ENCODE assay signal across 19 mouse cellular contexts in the genomic region with DNA sequence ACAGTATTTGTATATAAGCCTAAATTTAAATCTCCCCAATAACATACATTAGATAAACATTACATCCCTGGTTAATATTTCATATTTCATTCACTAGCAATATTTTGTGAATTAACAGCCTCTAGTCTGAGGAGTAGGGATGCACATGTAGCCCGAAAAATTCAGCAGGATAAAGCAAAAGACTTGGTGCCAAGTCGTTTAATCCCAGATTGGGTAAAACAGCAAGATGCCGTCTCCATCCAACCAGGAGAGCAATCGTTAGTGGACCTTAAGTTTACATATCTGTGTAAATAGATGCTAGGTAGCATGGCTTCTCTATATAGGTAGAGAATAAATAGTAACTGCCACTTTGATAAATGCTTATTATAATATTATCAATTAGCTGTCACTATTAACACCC. TPM values are rescaled to one million over a fixed set of nuclear protein-coding genes. Genes with fewer than 3 reads are reported as not detected.
A peak's percentile ranks its signal among the peaks of the same experiment; 100 is the strongest.
DNase-seq lines count a peak whose midpoint lies in the region; ATAC-seq and TF ChIP-seq lines count a peak whose summit lies in the region.
"Had no signal": no experiment of that assay in that cellular context is flagged by ENCODE, and none has a peak within 500 bp of the region (broad histone marks: within the 10 kb centered on the region; RNA-seq: fewer than 3 reads in every experiment).

No protein-coding gene starts in this region.

- H3K4me1 ChIP-seq in hindbrain, postnatal 0 days (ENCODE audit: insufficient read depth, low read length), result no peaks in the 10 kb centered on the region
- H3K4me1 ChIP-seq in hindbrain, embryonic 10.5 days (replicated peaks), result no peaks in the 10 kb centered on the region
- H3K4me1 ChIP-seq: embryonic facial prominence, embryonic 10.5 days; embryonic facial prominence, embryonic 12.5 days had no signal

- H3K4me2 ChIP-seq in hindbrain, postnatal 0 days (ENCODE audit: low read depth, low read length), result no peak overlapping the region
- H3K4me2 ChIP-seq: embryonic facial prominence, embryonic 12.5 days; forebrain, embryonic 13.5 days; forebrain, embryonic 15.5 days had no signal

- H3K9me3 ChIP-seq in hindbrain, postnatal 0 days (ENCODE audit: low read length), result no peaks in the 10 kb centered on the region
- H3K9me3 ChIP-seq in hindbrain, embryonic 10.5 days, result no peaks in the 10 kb centered on the region
- H3K9me3 ChIP-seq: embryonic facial prominence, embryonic 10.5 days; embryonic facial prominence, embryonic 12.5 days; forebrain, embryonic 13.5 days; forebrain, embryonic 15.5 days had no signal

- H3K27ac ChIP-seq in hindbrain, postnatal 0 days, result no peak overlapping the region
- H3K27ac ChIP-seq in hindbrain, embryonic 10.5 days, result no peak overlapping the region
- H3K27ac ChIP-seq: embryonic facial prominence, embryonic 10.5 days; embryonic facial prominence, embryonic 12.5 days; forebrain, embryonic 13.5 days; forebrain, embryonic 15.5 days had no signal

- no peaks in the 10 kb centered on the region for H3K27me3 ChIP-seq in hindbrain, postnatal 0 days (ENCODE audit: insufficient read depth, low read length)
- no peaks in the 10 kb centered on the region for H3K27me3 ChIP-seq in hindbrain, embryonic 10.5 days (ENCODE audit: insufficient read depth, poor library complexity, severe bottlenecking)
- H3K27me3 ChIP-seq: CH12.LX; embryonic facial prominence, embryonic 12.5 days; forebrain, embryonic 13.5 days; forebrain, embryonic 15.5 days had no signal

- 62% methylated on average over 4 of the region's 4 CpGs for WGBS in hindbrain, postnatal 0 days
- 88% methylated on average over 4 of the region's 4 CpGs for WGBS in hindbrain, embryonic 10.5 days

- DNase-seq in cerebellum, adult 9-10 months, result peak; percentile 53
- DNase-seq in cerebellum, postnatal 25 days, result no peak
- DNase-seq in hindbrain, postnatal 0 days (ENCODE audit: low spot score), result peak; percentile 12
- DNase-seq in hindbrain, embryonic 10.5 days (ENCODE audit: low spot score), result no peak
- DNase-seq in brain, adult 2 months (ENCODE audit: low read depth, low spot score), result peak; percentile 53
- DNase-seq: adrenal gland, adult 2 months; adrenal gland, postnatal 10 days; adrenal gland, postnatal 25 days; B cell, adult 2 months; cerebellum, adult 11 months; cerebellum, adult 8-10 months; forebrain, postnatal 0 days had no signal

- no peak for TF ChIP-seq CTCF in hindbrain, postnatal 0 days (IDR thresholded peaks at IDR 0.05; ENCODE audit: low read depth)

- ATAC-seq in hindbrain, postnatal 0 days, result no peak
- ATAC-seq: CD4-positive, CD25-positive, alpha-beta regulatory T cell, adult 4 months; forebrain, embryonic 13.5 days; forebrain, embryonic 15.5 days; forebrain, postnatal 0 days had no signal

- H3K4me3 ChIP-seq in hindbrain, postnatal 0 days (ENCODE audit: low read length), result no peak overlapping the region
- H3K4me3 ChIP-seq in hindbrain, embryonic 10.5 days, result no peak overlapping the region
- H3K4me3 ChIP-seq: embryonic facial prominence, embryonic 10.5 days; embryonic facial prominence, embryonic 12.5 days; forebrain, embryonic 13.5 days; forebrain, embryonic 15.5 days had no signal

- no peak overlapping the region for H3K9ac ChIP-seq in hindbrain, postnatal 0 days (replicated peaks; ENCODE audit: low read length)
- H3K9ac ChIP-seq: embryonic facial prominence, embryonic 12.5 days; forebrain, embryonic 13.5 days; forebrain, embryonic 15.5 days; forebrain, postnatal 0 days had no signal

- no peaks in the 10 kb centered on the region for H3K36me3 ChIP-seq in hindbrain, postnatal 0 days (ENCODE audit: insufficient read depth, low read length)
- H3K36me3 ChIP-seq in hindbrain, embryonic 10.5 days, result no peaks in the 10 kb centered on the region
- H3K36me3 ChIP-seq: embryonic facial prominence, embryonic 10.5 days; embryonic facial prominence, embryonic 12.5 days; forebrain, embryonic 15.5 days; G1E had no signal

RNA-seq across cellular contexts. Expression of a gene that starts 52.0 kb away (rescaled TPM):
- total RNA-seq in hindbrain, postnatal 0 days (2014; rRNA removed), result 74.6 and 79.2 TPM in 2 replicates
- polyA plus RNA-seq in hindbrain, postnatal 0 days (2015; fragmentation: Nextera tagmentation; extraction: Ambion mirVana), result 44.7 and 46.5 TPM in 2 replicates
- polyA plus RNA-seq in hindbrain, embryonic 10.5 days (2016; fragmentation: Nextera tagmentation; extraction: Ambion mirVana), result 2.6 and 8.4 TPM in 2 replicates
- total RNA-seq: CH12.LX had no signal
- polyA plus RNA-seq: G1E had no signal

Comparison
In these comparisons a context has a peak if more than half of its experiments do, and no peak if none do; other contexts are left out.
1. DNase-seq: peak in cerebellum, adult 9-10 months (single experiment), hindbrain, postnatal 0 days (single experiment) and brain, adult 2 months (single experiment); none in cerebellum, postnatal 25 days (0 of 2) and hindbrain, embryonic 10.5 days (single experiment).